Mouse (Mus musculus) small intestine, adult 2 months (tissue): ENCODE data around the gene Cidec. TPM values are rescaled to one million over a fixed set of nuclear protein-coding genes. Genes with fewer than 3 reads are reported as not detected.

Experiments used
- H3K27ac ChIP-seq: fragments of 200-500 bp; 2 replicates; pipeline ENCODE4 v1.5.1; 2012; ENCODE audit warnings: low read depth, low read length, control low read depth, inconsistent platforms; ENCODE audit not compliant: insufficient read depth
- H3K27me3 ChIP-seq: fragments of 200-500 bp; 2 replicates; pipeline ENCODE4 v1.6.1; 2012; ENCODE audit warnings: mild to moderate bottlenecking, moderate library complexity, low read length, inconsistent platforms; ENCODE audit not compliant: control insufficient read depth, insufficient read depth
- H3K36me3 ChIP-seq: fragments of 200-500 bp; 2 replicates; pipeline ENCODE4 v1.6.1; 2012; ENCODE audit warnings: mild to moderate bottlenecking, low read length, control low read depth, inconsistent platforms; ENCODE audit not compliant: control insufficient read depth, insufficient read depth
- H3K4me1 ChIP-seq: fragments of 200-500 bp; 2 replicates; pipeline ENCODE4 v1.6.1; 2012; ENCODE audit warnings: low read length, inconsistent platforms, mixed read lengths; ENCODE audit not compliant: control insufficient read depth, insufficient read depth, insufficient read length
- H3K4me3 ChIP-seq: fragments of 200-500 bp; 2 replicates; pipeline ENCODE4 v1.5.1; 2012; ENCODE audit warnings: low read depth, mild to moderate bottlenecking, control low read depth, inconsistent platforms, low read length, moderate library complexity
- CTCF ChIP-seq: fragments of 200-500 bp; IDR thresholded peaks from 2 replicates; pipeline ENCODE4 v1.5.1; 2012; ENCODE audit warnings: low read depth, mild to moderate bottlenecking, control low read depth, inconsistent platforms, low read length, moderate library complexity, mixed read lengths; ENCODE audit not compliant: insufficient replicate concordance, insufficient read length; ENCODE audit errors: extremely low read depth
- POLR2A ChIP-seq: fragments of 200-500 bp; IDR thresholded peaks from 2 replicates; pipeline ENCODE4 v1.6.1; 2012; ENCODE audit warnings: low read depth, mild to moderate bottlenecking, control low read depth, inconsistent platforms, low read length, moderate library complexity
- WGBS: fragments of 180-500 bp; shearing (Covaris S2); methylation state at CpG from one replicate; pipeline ENCODE4 v1.1.7; 2018; 5-methylcytosine and 5-hydroxymethylcytosine counted together
- polyA plus RNA-seq: library from polyadenylated mRNA; depleted of rRNA; stranded (reverse); fragments of >200 nt; gene quantifications from 2 replicates; pipeline ENCODE4 v1.2.3, GENCODE M21; 2012; rRNA removed

Gene Cidec
- polyA plus RNA-seq, 1 experiment, result 346 TPM

GRCm38 (mm10) chr6:113380480-113380879, 55.1 kb downstream of the Cidec start:
- H3K36me3 ChIP-seq, result peaks cover 44% of the 10 kb centered on the region
- no peaks in the 10 kb centered on the region for H3K27me3 ChIP-seq
- WGBS, result 72% methylated on average over 11 of the region's 11 CpGs
- TF ChIP-seq CTCF (peak; percentile 25; the same call in 1 of the 2 replicates), POLR2A (no peak)
- peaks cover 21% of the 10 kb centered on the region for H3K4me1 ChIP-seq
- H3K27ac ChIP-seq, result peak overlapping the region; percentile 8; the same call in 1 of the 2 replicates
- no peak overlapping the region for H3K4me3 ChIP-seq

- Histone ChIP-seq H3K27me3 (no peaks in the 10 kb centered on the region), H3K36me3 (peaks cover 43% of the 10 kb centered on the region), H3K4me1 (peaks cover 15% of the 10 kb centered on the region), H3K4me3 (peak overlapping the region; percentile 43), H3K27ac (0 out of 2 replicates have a peak overlapping the region, but pooled peaks have one; percentile 21)
- 22% methylated on average over 6 of the region's 6 CpGs for WGBS
- TF ChIP-seq POLR2A (no peak), CTCF (no peak)
These were observed 56.3 kb downstream of the Cidec start for GRCm38 (mm10) chr6:113379246-113379645.

GRCm38 (mm10) chr6:113377496-113378385, 57.8 kb downstream of the Cidec start, which contains the start of the genes Tada3 and Arpc4:
Gene Tada3, minus strand, starts transcription at chr6:113377883.
Gene Arpc4, plus strand, starts transcription at chr6:113378115.
- no peak for TF ChIP-seq CTCF
- peak; percentile 66 for TF ChIP-seq POLR2A
- under 1% methylated on average over 61 of the region's 61 CpGs for WGBS
- Histone ChIP-seq H3K36me3 (peaks cover 39% of the 10 kb centered on the region), H3K27me3 (no peaks in the 10 kb centered on the region), H3K27ac (peak within 1 kb of the TSS; percentile 98), H3K4me3 (peak within 1 kb of the TSS; percentile 71), H3K4me1 (peaks cover 14% of the 10 kb centered on the region)

- Histone ChIP-seq H3K27ac (peak overlapping the region; percentile 98), H3K4me1 (peaks cover 14% of the 10 kb centered on the region), H3K4me3 (peak overlapping the region; percentile 71), H3K36me3 (peaks cover 39% of the 10 kb centered on the region), H3K27me3 (no peaks in the 10 kb centered on the region)
- 3% methylated on average over 7 of the region's 7 CpGs for WGBS
- TF ChIP-seq CTCF (no peak), POLR2A (no peak)
These were observed 58.4 kb downstream of the Cidec start for GRCm38 (mm10) chr6:113377172-113377495.

Other genes with a start within 250 kb of the Cidec start
- 0.15 and 0.43 TPM in 2 replicates for gene Lhfpl4, start 240.4 kb downstream of the Cidec start, polyA plus RNA-seq
- gene Mtmr14, start 197.9 kb downstream of the Cidec start, polyA plus RNA-seq, result 23.3 and 66.0 TPM in 2 replicates
- gene Cpne9, start 153.5 kb downstream of the Cidec start, polyA plus RNA-seq, result not detected in 2 replicates
- gene Brpf1, start 128.6 kb downstream of the Cidec start, polyA plus RNA-seq, result 7.4 and 12.9 TPM in 2 replicates
- 7.9 and 10.9 TPM in 2 replicates for gene Ogg1, start 108.8 kb downstream of the Cidec start, polyA plus RNA-seq
- 16.6 and 19.2 TPM in 2 replicates for gene Camk1, start 91.8 kb downstream of the Cidec start, polyA plus RNA-seq
- gene Tada3, start 57.9 kb downstream of the Cidec start, polyA plus RNA-seq, result 10.9 and 24.5 TPM in 2 replicates
- 45.9 and 96.0 TPM in 2 replicates for gene Arpc4, start 57.6 kb downstream of the Cidec start, polyA plus RNA-seq
- 5.9 and 14.9 TPM in 2 replicates for gene Ttll3, start 46.5 kb downstream of the Cidec start, polyA plus RNA-seq
- gene Rpusd3, start 16.4 kb downstream of the Cidec start, polyA plus RNA-seq, result 25.8 and 71.6 TPM in 2 replicates
- gene Jagn1, start 6.8 kb upstream of the Cidec start, polyA plus RNA-seq, result 36.9 and 39.4 TPM in 2 replicates
- 6.8 and 11.4 TPM in 2 replicates for gene Il17re, start 22.7 kb upstream of the Cidec start, polyA plus RNA-seq
- gene Il17rc, start 35.7 kb upstream of the Cidec start, polyA plus RNA-seq, result 189 and 786 TPM in 2 replicates
- gene Creld1, start 47.5 kb upstream of the Cidec start, polyA plus RNA-seq, result 5.7 and 6.6 TPM in 2 replicates
- gene Prrt3, start 66.2 kb upstream of the Cidec start, polyA plus RNA-seq, result 0.05 TPM in 1 of 2 replicates, not detected in the other
- gene Emc3, start 95.9 kb upstream of the Cidec start, polyA plus RNA-seq, result 13.9 and 19.7 TPM in 2 replicates
- gene Fancd2, start 95.9 kb upstream of the Cidec start, polyA plus RNA-seq, result 0.93 and 1.2 TPM in 2 replicates
- gene Fancd2os, start 165.0 kb upstream of the Cidec start, polyA plus RNA-seq, result not detected in 2 replicates
- 36.4 and 71.2 TPM in 2 replicates for gene Brk1, start 169.0 kb upstream of the Cidec start, polyA plus RNA-seq
- gene Vhl, start 188.2 kb upstream of the Cidec start, polyA plus RNA-seq, result 6.0 and 7.8 TPM in 2 replicates
- gene Irak2, start 202.7 kb upstream of the Cidec start, polyA plus RNA-seq, result 35.4 and 97.6 TPM in 2 replicates